Mouse (Mus musculus): ENCODE results near the gene Bicc1.

The Bicc1 gene

GRCm38 (mm10) chr10:71159676-71160235 is at the start of gene Bicc1:
TSS of gene Bicc1 (minus strand) at chr10:71159700.
- DNase-seq (ENCODE audit: inconsistent age in 2 of 2, low spot score in 1 of 2), result peak; percentile 36 to 77

GRCm38 (mm10) chr10:71201512-71201911 is 42.0 kb upstream of the Bicc1 start:
- no peak for DNase-seq (ENCODE audit: inconsistent age in 2 of 2, low spot score in 1 of 2)

GRCm38 (mm10) chr10:71200964-71201363 is 41.5 kb upstream of the Bicc1 start:
- no peak for DNase-seq (ENCODE audit: inconsistent age in 2 of 2, low spot score in 1 of 2)

- peak; percentile 15 to 31 for DNase-seq (ENCODE audit: inconsistent age in 2 of 2, low spot score in 1 of 2)
Measured at GRCm38 (mm10) chr10:71198676-71199075, 39.2 kb upstream of the Bicc1 start.

GRCm38 (mm10) chr10:71197036-71197785 is 37.7 kb upstream of the Bicc1 start:
- no peak for DNase-seq (ENCODE audit: inconsistent age in 2 of 2, low spot score in 1 of 2)

GRCm38 (mm10) chr10:71195501-71195900 is 36.0 kb upstream of the Bicc1 start:
- no peak for DNase-seq (ENCODE audit: inconsistent age in 2 of 2, low spot score in 1 of 2)

GRCm38 (mm10) chr10:71194713-71195112 is 35.2 kb upstream of the Bicc1 start:
- no peak for DNase-seq (ENCODE audit: inconsistent age in 2 of 2, low spot score in 1 of 2)

GRCm38 (mm10) chr10:71193319-71193718 is 33.8 kb upstream of the Bicc1 start:
- DNase-seq (ENCODE audit: inconsistent age in 2 of 2, low spot score in 1 of 2), result no peak

GRCm38 (mm10) chr10:71192886-71193285 is 33.4 kb upstream of the Bicc1 start:
- peak in 1 of 2 experiments; percentile 29 for DNase-seq (ENCODE audit: inconsistent age in 2 of 2, low spot score in 1 of 2)

- no peak for DNase-seq (ENCODE audit: inconsistent age in 2 of 2, low spot score in 1 of 2)
Measured at GRCm38 (mm10) chr10:71188681-71189080, 29.2 kb upstream of the Bicc1 start.

GRCm38 (mm10) chr10:71185059-71185458 is 25.6 kb upstream of the Bicc1 start:
- DNase-seq (ENCODE audit: inconsistent age in 2 of 2, low spot score in 1 of 2), result no peak

- DNase-seq (ENCODE audit: inconsistent age in 2 of 2, low spot score in 1 of 2), result no peak
Measured at GRCm38 (mm10) chr10:71183339-71184031, 24.0 kb upstream of the Bicc1 start.

GRCm38 (mm10) chr10:71181931-71182330 is 22.4 kb upstream of the Bicc1 start:
- no peak for DNase-seq (ENCODE audit: inconsistent age in 2 of 2, low spot score in 1 of 2)

- no peak for DNase-seq (ENCODE audit: inconsistent age in 2 of 2, low spot score in 1 of 2)
Measured at GRCm38 (mm10) chr10:71181091-71181490, 21.6 kb upstream of the Bicc1 start.

- no peak for DNase-seq (ENCODE audit: inconsistent age in 2 of 2, low spot score in 1 of 2)
Measured at GRCm38 (mm10) chr10:71180057-71180456, 20.6 kb upstream of the Bicc1 start.

- no peak for DNase-seq (ENCODE audit: inconsistent age in 2 of 2, low spot score in 1 of 2)
Measured at GRCm38 (mm10) chr10:71177201-71177600, 17.7 kb upstream of the Bicc1 start.

- DNase-seq (ENCODE audit: inconsistent age in 2 of 2, low spot score in 1 of 2), result no peak
Measured at GRCm38 (mm10) chr10:71176341-71176740, 16.8 kb upstream of the Bicc1 start.

- DNase-seq (ENCODE audit: inconsistent age in 2 of 2, low spot score in 1 of 2), result no peak
Measured at GRCm38 (mm10) chr10:71175280-71175679, 15.8 kb upstream of the Bicc1 start.

GRCm38 (mm10) chr10:71171414-71171813 is 11.9 kb upstream of the Bicc1 start:
- DNase-seq (ENCODE audit: inconsistent age in 2 of 2, low spot score in 1 of 2), result no peak

GRCm38 (mm10) chr10:71170771-71171170 is 11.3 kb upstream of the Bicc1 start:
- no peak for DNase-seq (ENCODE audit: inconsistent age in 2 of 2, low spot score in 1 of 2)

- no peak for DNase-seq (ENCODE audit: inconsistent age in 2 of 2, low spot score in 1 of 2)
Measured at GRCm38 (mm10) chr10:71169811-71170210, 10.3 kb upstream of the Bicc1 start.

- no peak for DNase-seq (ENCODE audit: inconsistent age in 2 of 2, low spot score in 1 of 2)
Measured at GRCm38 (mm10) chr10:71169171-71169570, 9.7 kb upstream of the Bicc1 start.
